Mouse (Mus musculus): ENCODE results near the gene Pik3r5.

DNA sequence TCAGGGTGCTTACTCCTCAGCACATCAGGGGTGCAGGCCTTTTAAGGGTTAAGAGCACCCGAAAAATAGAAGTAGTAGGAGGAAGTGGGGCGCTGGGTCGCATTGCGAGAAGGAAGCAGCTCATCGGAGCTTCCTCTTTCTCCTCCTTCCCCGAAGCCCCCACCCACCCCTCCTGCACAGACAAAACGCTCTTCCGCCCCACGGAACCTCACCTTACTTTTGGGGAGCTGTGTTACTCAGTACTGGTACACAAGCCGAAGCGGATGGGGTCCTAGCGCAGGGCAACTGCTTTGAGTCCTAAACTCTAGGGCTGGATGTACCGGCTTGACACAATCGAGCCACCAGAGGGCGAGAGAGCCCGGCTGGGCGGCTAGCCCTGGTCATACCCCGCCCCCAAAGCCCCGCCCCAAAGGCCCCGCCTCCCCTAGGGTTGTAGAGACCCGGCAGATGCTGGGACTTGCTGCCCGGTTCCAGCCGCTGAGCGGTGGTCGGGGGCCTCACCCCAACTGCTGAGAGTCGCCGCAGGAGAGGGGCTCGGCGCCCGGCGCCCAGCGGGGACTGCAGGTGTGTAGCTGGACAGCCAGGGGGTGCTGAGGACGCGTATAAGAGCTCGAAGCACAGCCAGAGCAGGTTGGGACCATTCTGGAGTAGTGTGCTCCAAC is at the start of gene Pik3r5:
- TF ChIP-seq EP300 (IDR thresholded peaks at IDR 0.05; ENCODE audit: low read depth), result no peak
- peak; percentile 51 for TF ChIP-seq CTCF (IDR thresholded peaks at IDR 0.05; ENCODE audit: low read depth)
